Mouse (Mus musculus) small intestine, adult 10 weeks (tissue): ENCODE results near the gene Rsph10b. TPM values are rescaled to one million over a fixed set of nuclear protein-coding genes. Genes with fewer than 3 reads are reported as not detected.

Experiments used
- polyA plus RNA-seq: library from polyadenylated mRNA; stranded (reverse); fragments of 350-450 nt; fragmentation: Illumina TruSeq; extraction: RNeasy Lipid Tissue Mini Kit (QIAGEN cat#74804); gene quantifications from one replicate; pipeline ENCODE4 v1.2.3, GENCODE M21; 2014; ENCODE audit warnings: low replicate concordance

Gene Rsph10b
- polyA plus RNA-seq: not detected

GRCm38 (mm10) chr5:143932831-143933230 is at the start of gene Rsph10b:
Rsph10b (plus strand) TSS chr5:143933035.

GRCm38 (mm10) chr5:143897635-143898330 is 35.1 kb upstream of the Rsph10b start, which contains the start of gene Ankrd61:
Ankrd61 (minus strand) TSS chr5:143897685.

GRCm38 (mm10) chr5:143909417-143910400 is 23.1 kb upstream of the Rsph10b start, which contains the start of the genes Aimp2 and Pms2:
Aimp2 (minus strand) TSS chr5:143909847.
Pms2 (plus strand) TSS chr5:143909964.

GRCm38 (mm10) chr5:143927875-143928274 is 5.0 kb upstream of the Rsph10b start, which contains the start of gene Gm42421:
Gm42421 (plus strand) TSS chr5:143928175.

GRCm38 (mm10) chr5:144014551-144015311 is 81.9 kb downstream of the Rsph10b start, which contains the start of gene Ccz1:
Ccz1 (minus strand) TSS chr5:144014877.

GRCm38 (mm10) chr5:144026620-144027263 is 93.9 kb downstream of the Rsph10b start, which contains the start of gene Ocm:
Ocm (minus strand) TSS chr5:144026670.

Other genes starting within 250 kb of the Rsph10b start
- gene Usp42, start 200.8 kb upstream of the Rsph10b start, polyA plus RNA-seq: 13.9 TPM
- gene Eif2ak1, start 115.2 kb upstream of the Rsph10b start, polyA plus RNA-seq: 62.4 TPM
- not detected for gene Ankrd61, start 35.4 kb upstream of the Rsph10b start, polyA plus RNA-seq
- 3.3 TPM for gene Aimp2, start 23.2 kb upstream of the Rsph10b start, polyA plus RNA-seq
- gene Pms2, start 23.1 kb upstream of the Rsph10b start, polyA plus RNA-seq: 6.9 TPM
- 1.4 TPM for gene Gm42421, start 4.9 kb upstream of the Rsph10b start, polyA plus RNA-seq
- gene Ccz1, start 81.8 kb downstream of the Rsph10b start, polyA plus RNA-seq: 156 TPM
- gene Ocm, start 93.6 kb downstream of the Rsph10b start, polyA plus RNA-seq: 4.7 TPM
- gene Lmtk2, start 167.4 kb downstream of the Rsph10b start, polyA plus RNA-seq: 15.6 TPM